Mouse (Mus musculus): Measurements from ENCODE around the gene Bcap31. TPM values are rescaled to one million over a fixed set of nuclear protein-coding genes. Genes with fewer than 3 reads are reported as not detected.

Gene Bcap31
- polyA plus RNA-seq, 1 experiment from 2014 or later = 111 TPM

GRCm38 (mm10) chrX:73673968-73674661 lies 41.9 kb downstream of the Bcap31 start:
- Histone ChIP-seq H3K27me3 (no peaks in the 10 kb centered on the region), H3K9me3 (replicated peaks) (no peaks in the 10 kb centered on the region), H3K36me3 (ENCODE audit: poor library complexity, severe bottlenecking) (peaks cover 27% of the 10 kb centered on the region), H3K4me2 (peak overlapping the region; percentile 74), H3K4me3 (peak overlapping the region; percentile 59), H3K9ac (peak overlapping the region; percentile 84), H3K27ac (peak overlapping the region; percentile 25; the same call in 1 of the 2 replicates), H3K4me1 (peaks cover 15% of the 10 kb centered on the region; the same call in 1 of the 2 replicates)
- 30% methylated on average over 20 of the region's 20 CpGs for WGBS
- peak; percentile 39 for ATAC-seq

- peak overlapping the region; percentile 84 for H3K9ac ChIP-seq
- 17% methylated on average over 40 of the region's 42 CpGs for WGBS
- H3K4me2 ChIP-seq = peak overlapping the region; percentile 74
- no peak overlapping the region for H3K27ac ChIP-seq
- H3K9me3 ChIP-seq (replicated peaks) = no peaks in the 10 kb centered on the region
- ATAC-seq = peak; percentile 17; the same call in 1 of the 2 replicates
- H3K4me1 ChIP-seq = peaks cover 15% of the 10 kb centered on the region; the same call in 1 of the 2 replicates
- H3K36me3 ChIP-seq (ENCODE audit: poor library complexity, severe bottlenecking) = peaks cover 23% of the 10 kb centered on the region
- peak overlapping the region; percentile 59 for H3K4me3 ChIP-seq
- H3K27me3 ChIP-seq = no peaks in the 10 kb centered on the region
These were observed 42.4 kb downstream of the Bcap31 start for GRCm38 (mm10) chrX:73673619-73673967.

GRCm38 (mm10) chrX:73672879-73673618 lies 42.9 kb downstream of the Bcap31 start, which contains the start of gene Slc6a8:
Gene Slc6a8, plus strand, starts transcription at chrX:73673150.
- Histone ChIP-seq H3K27ac (peak within 1 kb of the TSS; percentile 54; the same call in 1 of the 2 replicates), H3K9me3 (replicated peaks) (no peaks in the 10 kb centered on the region), H3K4me2 (peak within 1 kb of the TSS; percentile 74), H3K27me3 (no peaks in the 10 kb centered on the region), H3K4me3 (peak within 1 kb of the TSS; percentile 59), H3K36me3 (ENCODE audit: poor library complexity, severe bottlenecking) (peaks cover 18% of the 10 kb centered on the region), H3K9ac (peak within 1 kb of the TSS; percentile 84), H3K4me1 (peaks cover 15% of the 10 kb centered on the region; the same call in 1 of the 2 replicates)
- WGBS = 25% methylated on average over 45 of the region's 72 CpGs
- ATAC-seq = peak; percentile 79

- H3K9ac ChIP-seq = no peak overlapping the region
- H3K36me3 ChIP-seq (ENCODE audit: poor library complexity, severe bottlenecking) = peaks cover 9% of the 10 kb centered on the region
- H3K27ac ChIP-seq = no peak overlapping the region
- ATAC-seq = peak; percentile 61
- H3K4me2 ChIP-seq = no peak overlapping the region
- H3K4me3 ChIP-seq = no peak overlapping the region
- peaks cover 15% of the 10 kb centered on the region; the same call in 1 of the 2 replicates for H3K4me1 ChIP-seq
- WGBS = 56% methylated on average over 4 of the region's 4 CpGs
- H3K9me3 ChIP-seq (replicated peaks) = no peaks in the 10 kb centered on the region
- no peaks in the 10 kb centered on the region for H3K27me3 ChIP-seq
These were observed 43.9 kb downstream of the Bcap31 start for GRCm38 (mm10) chrX:73672031-73672431.

GRCm38 (mm10) chrX:73663143-73663542 lies 52.8 kb downstream of the Bcap31 start:
- H3K4me3 ChIP-seq = no peak overlapping the region
- no peak overlapping the region for H3K4me2 ChIP-seq
- no peak overlapping the region for H3K9ac ChIP-seq
- H3K36me3 ChIP-seq (ENCODE audit: poor library complexity, severe bottlenecking) = no peaks in the 10 kb centered on the region
- no peak overlapping the region for H3K27ac ChIP-seq
- H3K9me3 ChIP-seq (replicated peaks) = no peaks in the 10 kb centered on the region
- ATAC-seq = no peak
- peaks cover 6% of the 10 kb centered on the region; the same call in 1 of the 2 replicates for H3K4me1 ChIP-seq
- H3K27me3 ChIP-seq = no peaks in the 10 kb centered on the region

GRCm38 (mm10) chrX:73660284-73660665 lies 55.7 kb downstream of the Bcap31 start:
- Histone ChIP-seq H3K4me1 (peaks cover 8% of the 10 kb centered on the region; the same call in 1 of the 2 replicates), H3K27ac (no peak overlapping the region), H3K9ac (peak overlapping the region; percentile 67), H3K4me2 (peak overlapping the region; percentile 69), H3K36me3 (ENCODE audit: poor library complexity, severe bottlenecking) (no peaks in the 10 kb centered on the region), H3K4me3 (peak overlapping the region; percentile 50), H3K27me3 (no peaks in the 10 kb centered on the region), H3K9me3 (replicated peaks) (no peaks in the 10 kb centered on the region)
- ATAC-seq = peak; percentile 22
- WGBS = 73% methylated on average over 2 of the region's 3 CpGs

- Histone ChIP-seq H3K4me3 (peak within 1 kb of the TSS; percentile 50), H3K27me3 (no peaks in the 10 kb centered on the region), H3K27ac (no peak within 1 kb of the TSS), H3K9me3 (replicated peaks) (no peaks in the 10 kb centered on the region), H3K36me3 (ENCODE audit: poor library complexity, severe bottlenecking) (no peaks in the 10 kb centered on the region), H3K4me1 (peaks cover 8% of the 10 kb centered on the region; the same call in 1 of the 2 replicates), H3K4me2 (peak within 1 kb of the TSS; percentile 69), H3K9ac (peak within 1 kb of the TSS; percentile 67)
- 13% methylated on average over 11 of the region's 57 CpGs for WGBS
- peak; percentile 75 for ATAC-seq
These were observed 56.2 kb downstream of the Bcap31 start, which contains the start of gene Pnck for GRCm38 (mm10) chrX:73659575-73660283. Gene Pnck, minus strand, starts transcription at chrX:73660117.

- H3K36me3 ChIP-seq (ENCODE audit: poor library complexity, severe bottlenecking) = no peaks in the 10 kb centered on the region
- no peaks in the 10 kb centered on the region for H3K27me3 ChIP-seq
- H3K4me3 ChIP-seq = peak overlapping the region; percentile 50
- H3K4me2 ChIP-seq = peak overlapping the region; percentile 69
- H3K4me1 ChIP-seq = peaks cover 8% of the 10 kb centered on the region; the same call in 1 of the 2 replicates
- no peak overlapping the region for H3K27ac ChIP-seq
- peak; percentile 34 for ATAC-seq
- peak overlapping the region; percentile 67 for H3K9ac ChIP-seq
- WGBS = 48% methylated on average over 13 of the region's 13 CpGs
- no peaks in the 10 kb centered on the region for H3K9me3 ChIP-seq (replicated peaks)
These were observed 56.9 kb downstream of the Bcap31 start for GRCm38 (mm10) chrX:73658936-73659574.

- Histone ChIP-seq H3K9me3 (replicated peaks) (no peaks in the 10 kb centered on the region), H3K27me3 (no peaks in the 10 kb centered on the region), H3K4me1 (peaks cover 8% of the 10 kb centered on the region; the same call in 1 of the 2 replicates), H3K27ac (no peak overlapping the region), H3K9ac (no peak overlapping the region), H3K4me3 (peak overlapping the region; percentile 9; the same call in 1 of the 2 replicates), H3K4me2 (peak overlapping the region; percentile 69), H3K36me3 (ENCODE audit: poor library complexity, severe bottlenecking) (no peaks in the 10 kb centered on the region)
- WGBS = 40% methylated on average over 7 of the region's 7 CpGs
- ATAC-seq = no peak
These were observed 57.6 kb downstream of the Bcap31 start for GRCm38 (mm10) chrX:73658391-73658790.

GRCm38 (mm10) chrX:73655529-73655928 lies 60.4 kb downstream of the Bcap31 start:
- H3K27me3 ChIP-seq = no peaks in the 10 kb centered on the region
- ATAC-seq = no peak
- no peak overlapping the region for H3K27ac ChIP-seq
- no peak overlapping the region for H3K4me2 ChIP-seq
- no peak overlapping the region for H3K9ac ChIP-seq
- no peak overlapping the region for H3K4me3 ChIP-seq
- no peaks in the 10 kb centered on the region for H3K36me3 ChIP-seq (ENCODE audit: poor library complexity, severe bottlenecking)
- peaks cover 8% of the 10 kb centered on the region; the same call in 1 of the 2 replicates for H3K4me1 ChIP-seq
- WGBS = 79% methylated on average over 3 of the region's 3 CpGs
- no peaks in the 10 kb centered on the region for H3K9me3 ChIP-seq (replicated peaks)

- H3K4me1 ChIP-seq = peaks cover 8% of the 10 kb centered on the region; the same call in 1 of the 2 replicates
- ATAC-seq = peak; percentile 65
- no peak overlapping the region for H3K4me3 ChIP-seq
- H3K4me2 ChIP-seq = no peak overlapping the region
- WGBS = 18% methylated on average over 6 of the region's 6 CpGs
- no peaks in the 10 kb centered on the region for H3K27me3 ChIP-seq
- no peak overlapping the region for H3K27ac ChIP-seq
- no peaks in the 10 kb centered on the region for H3K36me3 ChIP-seq (ENCODE audit: poor library complexity, severe bottlenecking)
- no peak overlapping the region for H3K9ac ChIP-seq
- H3K9me3 ChIP-seq (replicated peaks) = no peaks in the 10 kb centered on the region
These were observed 61.8 kb downstream of the Bcap31 start for GRCm38 (mm10) chrX:73654177-73654576.

Data from forebrain, embryonic 13.5 days (tissue).